Mouse (Mus musculus) midbrain, postnatal 0 days (tissue): ENCODE measurements around the gene Cul4b. TPM values are rescaled to one million over a fixed set of nuclear protein-coding genes. Genes with fewer than 3 reads are reported as not detected.
"Not testable (repeated sequence)": the region's sequence is repeated elsewhere in the genome, so short reads cannot be mapped to it uniquely, and the experiment has no call there.

Experiments
- ATAC-seq: fragments of 200-750 bp; cut with Nextera tagmentation; 2 replicates; pipeline ENCODE4 v1.8.0; 2017; ENCODE audit warnings: moderate number of reproducible peaks, mild to moderate bottlenecking, moderate TSS enrichment, moderate library complexity; ENCODE audit not compliant: low FRiP score
- DNase-seq: peaks from one replicate; pipeline ENCODE4 v3.0.0-alpha.2; 2015; ENCODE audit warnings: low spot score
- H3K27ac ChIP-seq: fragments of 300-500 bp; sonication (generic); 2 replicates; pipeline ENCODE4 v1.5.1; 2014; ENCODE audit warnings: low read depth, mild to moderate bottlenecking, low read length, mixed read lengths
- H3K27me3 ChIP-seq: fragments of 300-500 bp; sonication (generic); 2 replicates; pipeline ENCODE4 v1.6.1; 2014; ENCODE audit warnings: low read length, control low read depth, mixed read lengths; ENCODE audit not compliant: insufficient read depth
- H3K36me3 ChIP-seq: fragments of 300-500 bp; sonication (generic); 2 replicates; pipeline ENCODE4 v1.6.1; 2014; ENCODE audit warnings: low read length, control low read depth, mixed read lengths; ENCODE audit not compliant: insufficient read depth
- H3K4me1 ChIP-seq: fragments of 300-500 bp; sonication (generic); 2 replicates; pipeline ENCODE4 v1.6.1; 2014; ENCODE audit warnings: mild to moderate bottlenecking, control low read depth, antibody characterized with exemption, low read length, mixed read lengths; ENCODE audit not compliant: insufficient read depth
- H3K4me2 ChIP-seq: fragments of 300-500 bp; sonication (generic); 2 replicates; pipeline ENCODE4 v1.6.1; 2014; ENCODE audit warnings: low read depth, mild to moderate bottlenecking, low read length, mixed read lengths; ENCODE audit not compliant: poor library complexity, severe bottlenecking
- H3K4me3 ChIP-seq: fragments of 300-500 bp; sonication (generic); 2 replicates; pipeline ENCODE4 v1.5.1; 2014; ENCODE audit warnings: low read depth, mild to moderate bottlenecking, low read length, moderate library complexity
- H3K9ac ChIP-seq: fragments of 300-500 bp; sonication (generic); replicated peaks from 2 replicates; pipeline ENCODE4 v1.6.1; 2014; ENCODE audit warnings: mild to moderate bottlenecking, low read length, moderate library complexity, mixed read lengths; ENCODE audit not compliant: poor library complexity, severe bottlenecking
- H3K9me3 ChIP-seq: fragments of 300-500 bp; sonication (generic); 2 replicates; pipeline ENCODE4 v1.6.1; 2016; ENCODE audit warnings: low read length, control low read depth
- CTCF ChIP-seq: IDR thresholded peaks from 2 replicates; pipeline ENCODE4 v1.5.1; 2016; ENCODE audit warnings: antibody characterized with exemption, mild to moderate bottlenecking
- WGBS: fragments of 180-500 bp; shearing (Covaris S2); extraction: QIAGEN DNeasy Blood & Tissue Kit; methylation state at CpG from one replicate; pipeline ENCODE4 v1.1.7; 2014; 5-methylcytosine and 5-hydroxymethylcytosine counted together
- polyA plus RNA-seq: library from polyadenylated mRNA; unstranded; fragments of >200 nt; fragmentation: Nextera tagmentation; extraction: Ambion mirVana; gene quantifications from 2 replicates; pipeline ENCODE4 v1.2.1, GENCODE M21; 2015
- total RNA-seq: library from RNA; depleted of rRNA; stranded (reverse); fragments of >200 nt; gene quantifications from 2 replicates; pipeline ENCODE4 v1.2.3, GENCODE M21; 2014; rRNA removed

Cul4b gene
- total and polyA plus RNA-seq, 2 experiments from 2014 or later, result 14.6 to 19.3 TPM

DNA sequence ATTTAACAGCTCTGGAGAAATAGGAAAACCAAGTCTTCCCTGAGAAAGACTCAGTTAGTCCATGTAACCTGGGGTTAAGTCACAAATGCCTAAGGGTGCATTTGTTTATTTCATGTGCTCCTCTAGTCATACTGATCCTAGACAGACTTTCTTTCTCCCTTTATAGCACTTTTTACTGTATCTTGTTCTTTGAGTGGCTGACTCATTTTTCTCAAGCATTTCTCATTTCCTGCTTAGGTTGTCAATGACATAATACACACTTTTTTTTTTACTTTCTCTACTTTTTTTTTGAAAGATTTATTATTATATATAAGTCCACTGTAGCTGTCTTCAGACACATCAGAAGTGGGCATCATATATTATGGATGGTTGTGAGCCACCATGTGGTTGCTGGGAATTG is 22.7 kb downstream of the Cul4b start:
- DNase-seq, result no peak
- no peak for TF ChIP-seq CTCF
- H3K27me3 ChIP-seq, result no peaks in the 10 kb centered on the region
- no peak overlapping the region for H3K4me2 ChIP-seq
- no peaks in the 10 kb centered on the region for H3K9me3 ChIP-seq
- H3K4me3 ChIP-seq, result no peak overlapping the region
- H3K27ac ChIP-seq, result no peak overlapping the region
- no peaks in the 10 kb centered on the region for H3K4me1 ChIP-seq
- no peak overlapping the region for H3K9ac ChIP-seq
- no peak for ATAC-seq
- no peaks in the 10 kb centered on the region for H3K36me3 ChIP-seq

DNA sequence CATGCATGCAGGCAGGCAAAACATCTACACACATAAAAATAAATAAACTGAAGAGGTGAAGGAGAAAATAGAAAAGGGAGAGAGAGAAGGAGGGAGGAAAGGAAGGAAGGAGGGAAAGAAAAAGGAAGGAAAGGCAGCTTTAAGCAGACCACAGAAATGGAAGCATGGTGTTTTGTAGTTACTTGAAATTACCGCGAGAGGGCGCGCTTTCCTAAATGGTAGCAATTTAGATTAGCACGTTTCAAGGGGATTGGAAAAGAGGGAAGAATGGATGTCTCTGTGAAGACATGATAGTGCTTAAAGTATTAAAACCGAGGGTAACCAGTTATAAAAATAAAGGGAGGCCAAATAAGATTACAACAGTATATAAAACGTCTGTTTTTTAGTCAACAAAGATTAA is 61.4 kb downstream of the Cul4b start:
- ATAC-seq, result no peak
- H3K4me2 ChIP-seq, result no peak overlapping the region
- H3K27ac ChIP-seq, result no peak overlapping the region
- no peaks in the 10 kb centered on the region for H3K9me3 ChIP-seq
- no peak overlapping the region for H3K9ac ChIP-seq
- no peaks in the 10 kb centered on the region for H3K4me1 ChIP-seq
- WGBS, result 3% methylated on average over 7 of the region's 7 CpGs
- no peaks in the 10 kb centered on the region for H3K27me3 ChIP-seq
- peak; percentile 48 for DNase-seq
- TF ChIP-seq CTCF, result peak; percentile 74
- H3K36me3 ChIP-seq, result no peaks in the 10 kb centered on the region
- H3K4me3 ChIP-seq, result no peak overlapping the region

DNA sequence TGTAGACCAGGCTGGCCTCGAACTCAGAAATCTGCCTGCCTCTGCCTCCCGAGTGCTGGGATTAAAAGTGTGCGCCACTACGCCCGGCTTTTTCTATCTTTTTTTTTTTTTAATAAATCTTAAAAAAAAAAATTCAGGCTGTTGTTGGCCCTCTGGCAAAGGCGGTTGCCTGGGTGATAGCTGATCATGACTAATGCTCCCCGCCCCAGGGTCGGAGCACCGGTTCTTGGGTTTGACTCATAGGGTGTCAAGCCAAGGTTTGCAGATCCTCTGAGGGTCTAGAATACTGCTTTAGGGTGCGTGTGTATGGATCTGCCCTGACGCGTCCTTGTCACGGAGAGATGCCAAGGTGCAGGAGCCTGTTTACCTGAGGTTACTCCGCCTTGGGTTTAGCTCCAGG is 71.2 kb downstream of the Cul4b start:
- no peak overlapping the region for H3K9ac ChIP-seq
- ATAC-seq (no peak), DNase-seq (no peak)
- no peak for TF ChIP-seq CTCF
- H3K4me3 ChIP-seq, result no peak overlapping the region
- H3K9me3 ChIP-seq, result no peaks in the 10 kb centered on the region
- H3K4me1 ChIP-seq, result no peaks in the 10 kb centered on the region
- H3K4me2 ChIP-seq, result no peak overlapping the region
- no peak overlapping the region for H3K27ac ChIP-seq
- 93% methylated on average over 13 of the region's 14 CpGs for WGBS
- no peaks in the 10 kb centered on the region for H3K27me3 ChIP-seq
- no peaks in the 10 kb centered on the region for H3K36me3 ChIP-seq

DNA sequence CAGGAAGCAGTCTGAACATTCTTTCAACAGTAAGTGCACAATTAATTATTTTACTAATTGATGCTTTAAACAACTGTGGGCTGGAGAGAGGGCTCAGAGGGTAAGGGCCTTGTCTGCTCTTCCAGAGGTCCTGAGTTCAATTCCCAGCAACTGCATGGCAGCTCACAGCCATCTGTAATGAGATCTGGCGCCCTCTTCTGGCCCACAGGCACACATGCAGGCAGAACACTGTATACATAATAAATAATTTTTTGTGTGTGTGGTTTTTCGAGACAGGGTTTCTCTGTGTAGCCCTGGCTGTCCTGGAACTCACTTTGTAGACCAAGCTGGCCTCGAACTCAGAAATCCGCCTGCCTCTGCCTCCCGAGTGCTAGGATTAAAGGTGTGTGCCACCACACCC is 73.8 kb downstream of the Cul4b start:
- not testable (repeated sequence) for H3K27ac ChIP-seq, H3K4me3 ChIP-seq, DNase-seq, H3K9me3 ChIP-seq, H3K36me3 ChIP-seq, H3K9ac ChIP-seq, H3K27me3 ChIP-seq, ATAC-seq, H3K4me1 ChIP-seq, H3K4me2 ChIP-seq
- peak; percentile 21 for TF ChIP-seq CTCF
- 75% methylated on average over 5 of the region's 5 CpGs for WGBS

GRCm38 (mm10) chrX:38485464-38485863 is 90.5 kb downstream of the Cul4b start:
- H3K9ac ChIP-seq, H3K4me2 ChIP-seq, H3K27me3 ChIP-seq, H3K4me1 ChIP-seq, H3K27ac ChIP-seq, ATAC-seq, DNase-seq, H3K4me3 ChIP-seq, H3K36me3 ChIP-seq, H3K9me3 ChIP-seq: not testable (repeated sequence)
- 35% methylated on average over 20 of the region's 20 CpGs for WGBS

Other genes with a start within 250 kb of the Cul4b start
- gene Lamp2, start 119.7 kb downstream of the Cul4b start, total RNA-seq, result 55.5 and 66.9 TPM in 2 replicates
- 59.9 and 61.5 TPM in 2 replicates for gene Lamp2, start 119.7 kb downstream of the Cul4b start, polyA plus RNA-seq
- gene Mcts1, start 24.4 kb upstream of the Cul4b start, total RNA-seq, result 57.0 and 61.8 TPM in 2 replicates
- gene Mcts1, start 24.4 kb upstream of the Cul4b start, polyA plus RNA-seq, result 173 and 180 TPM in 2 replicates
- 12.9 and 15.2 TPM in 2 replicates for gene C1galt1c1, start 58.9 kb upstream of the Cul4b start, total RNA-seq
- gene C1galt1c1, start 58.9 kb upstream of the Cul4b start, polyA plus RNA-seq, result 21.7 and 22.2 TPM in 2 replicates
- 0.71 TPM in 1 of 2 replicates, not detected in the other for gene 6030498E09Rik, start 196.5 kb upstream of the Cul4b start, total RNA-seq
- 0.11 TPM in 1 of 2 replicates, not detected in the other for gene 6030498E09Rik, start 196.5 kb upstream of the Cul4b start, polyA plus RNA-seq